Mouse (Mus musculus) lung, postnatal 0 days (tissue): Measurements from ENCODE around the gene Bach2. TPM values are rescaled to one million over a fixed set of nuclear protein-coding genes. Genes with fewer than 3 reads are reported as not detected.

Experiments
- ATAC-seq: fragments of 200-750 bp; cut with Nextera tagmentation; 2 replicates; pipeline ENCODE4 v1.8.0; 2017; ENCODE audit warnings: moderate library complexity
- DNase-seq: peaks from one replicate; pipeline ENCODE4 v3.0.0-alpha.2; 2016; ENCODE audit warnings: low spot score
- H3K27ac ChIP-seq: fragments of 300-500 bp; sonication (generic); 2 replicates; pipeline ENCODE4 v1.5.1; 2014; ENCODE audit warnings: antibody characterized with exemption, mild to moderate bottlenecking, low read length, mixed read lengths
- H3K27me3 ChIP-seq: fragments of 300-500 bp; sonication (generic); replicated peaks from 2 replicates; pipeline ENCODE4 v1.6.1; 2014; ENCODE audit warnings: low read length, mixed read lengths; ENCODE audit not compliant: insufficient read depth
- H3K36me3 ChIP-seq: fragments of 300-500 bp; sonication (generic); 2 replicates; pipeline ENCODE4 v1.6.1; 2014; ENCODE audit warnings: low read length, mixed read lengths; ENCODE audit not compliant: insufficient read depth
- H3K4me1 ChIP-seq: fragments of 300-500 bp; sonication (generic); 2 replicates; pipeline ENCODE4 v1.6.1; 2014; ENCODE audit warnings: antibody characterized with exemption, low read depth, low read length, mixed read lengths; ENCODE audit not compliant: insufficient read depth
- H3K4me2 ChIP-seq: fragments of 300-500 bp; sonication (generic); replicated peaks from 2 replicates; pipeline ENCODE4 v1.6.1; 2014; ENCODE audit warnings: low read depth, mild to moderate bottlenecking, low read length, moderate library complexity, mixed read lengths
- H3K4me3 ChIP-seq: fragments of 300-500 bp; sonication (generic); 2 replicates; pipeline ENCODE4 v1.5.1; 2014; ENCODE audit warnings: low read depth, low read length
- H3K9ac ChIP-seq: fragments of 300-500 bp; sonication (generic); replicated peaks from 2 replicates; pipeline ENCODE4 v1.6.1; 2014; ENCODE audit warnings: low read depth, mild to moderate bottlenecking
- H3K9me3 ChIP-seq: fragments of 300-500 bp; sonication (generic); 2 replicates; pipeline ENCODE4 v1.6.1; 2016; ENCODE audit warnings: low read length, mixed read lengths
- CTCF ChIP-seq: IDR thresholded peaks from 2 replicates; pipeline ENCODE4 v1.5.1; 2016; ENCODE audit warnings: antibody characterized with exemption, mild to moderate bottlenecking
- EP300 ChIP-seq: IDR thresholded peaks from 2 replicates; pipeline ENCODE4 v1.6.1; 2016; ENCODE audit warnings: antibody characterized with exemption, mild to moderate bottlenecking, control low read depth
- WGBS: fragments of 180-500 bp; shearing (Covaris S2); extraction: QIAGEN DNeasy Blood & Tissue Kit; methylation state at CpG from one replicate; pipeline ENCODE4 v1.1.7; 2014; 5-methylcytosine and 5-hydroxymethylcytosine counted together
- polyA plus RNA-seq: library from polyadenylated mRNA; unstranded; fragments of >200 nt; fragmentation: Nextera tagmentation; extraction: Ambion mirVana; gene quantifications from 2 replicates; pipeline ENCODE4 v1.2.1, GENCODE M21; 2015

Gene Bach2
- 8.7 and 8.8 TPM in 2 replicates for polyA plus RNA-seq

DNA sequence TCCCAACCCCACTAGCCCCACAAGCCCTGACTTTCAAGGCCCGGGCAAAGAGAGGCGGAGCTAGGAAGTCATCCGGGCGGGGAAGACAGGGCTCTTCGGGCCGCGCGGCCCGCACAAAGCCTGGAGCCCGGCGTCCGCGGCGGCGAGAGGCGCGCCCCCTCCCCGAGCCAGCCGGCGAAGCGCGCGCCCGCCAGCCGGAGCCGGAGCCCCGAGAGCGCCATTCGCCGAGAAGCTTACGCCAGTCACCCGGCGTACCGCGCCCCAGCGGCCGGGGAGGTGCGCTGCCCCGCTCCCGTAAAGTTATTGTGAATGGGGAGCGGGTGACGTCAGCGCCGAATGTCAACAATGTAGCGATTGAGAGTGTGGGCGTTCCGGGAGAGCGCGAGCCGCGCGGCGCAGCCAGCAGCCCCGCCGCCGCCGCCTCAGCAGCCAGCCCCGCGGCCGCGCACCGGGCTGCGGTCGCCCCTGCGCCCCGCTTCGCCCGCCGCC is at the start of gene Bach2:
TSS of gene Bach2 (plus strand) at position 439 of the 489 bp plus-strand sequence.
- Histone ChIP-seq H3K27me3 (no peaks in the 10 kb centered on the region), H3K36me3 (no peaks in the 10 kb centered on the region), H3K9ac (peak within 1 kb of the TSS; percentile 94), H3K27ac (peak within 1 kb of the TSS; percentile 99), H3K9me3 (no peaks in the 10 kb centered on the region), H3K4me3 (peak within 1 kb of the TSS; percentile 94), H3K4me2 (peak within 1 kb of the TSS; percentile 95), H3K4me1 (peaks cover 9% of the 10 kb centered on the region; the same call in 1 of the 2 replicates)
- peak; percentile 86 for ATAC-seq
- WGBS: 2% methylated on average over 40 of the region's 69 CpGs
- peak; percentile 97 for DNase-seq
- TF ChIP-seq CTCF: peak; percentile 52
- no peak for TF ChIP-seq EP300

DNA sequence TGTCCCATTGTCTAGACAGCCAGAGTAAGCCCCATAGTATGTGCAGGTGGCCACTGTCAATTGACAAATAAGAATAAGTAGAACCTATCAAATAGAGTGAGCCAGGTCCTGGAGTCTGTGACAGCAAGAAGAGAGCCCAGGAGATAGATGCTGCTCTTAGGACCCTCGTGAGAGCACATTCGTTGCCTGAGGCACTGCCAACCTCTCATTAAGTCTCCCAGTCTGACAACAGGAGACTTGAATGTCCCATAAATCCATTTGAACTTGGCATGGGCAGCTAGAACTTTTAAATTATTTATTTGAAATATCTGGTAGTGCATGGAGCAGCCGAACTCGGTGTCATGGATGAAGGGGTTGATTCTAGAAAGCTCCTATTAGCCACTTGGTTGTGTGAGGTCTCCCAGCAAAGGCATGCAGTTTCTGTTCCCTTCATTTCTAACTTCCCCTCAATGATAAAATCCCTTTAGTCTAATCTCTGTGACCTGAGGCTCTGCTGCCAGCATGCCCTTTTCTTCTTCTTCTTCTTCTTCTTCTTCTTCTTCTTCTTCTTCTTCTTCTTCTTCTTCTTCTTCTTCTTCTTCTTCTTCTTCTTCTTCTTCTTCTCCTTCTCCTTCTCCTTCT is 49.1 kb upstream of the Bach2 start:
- ATAC-seq (no peak), DNase-seq (no peak)
- Histone ChIP-seq H3K4me3 (no peak overlapping the region), H3K4me1 (no peaks in the 10 kb centered on the region), H3K27ac (no peak overlapping the region), H3K36me3 (no peaks in the 10 kb centered on the region), H3K9ac (no peak overlapping the region), H3K9me3 (no peaks in the 10 kb centered on the region), H3K27me3 (no peaks in the 10 kb centered on the region), H3K4me2 (no peak overlapping the region)
- TF ChIP-seq EP300 (no peak), CTCF (no peak)
- 75% methylated on average over 4 of the region's 4 CpGs for WGBS

DNA sequence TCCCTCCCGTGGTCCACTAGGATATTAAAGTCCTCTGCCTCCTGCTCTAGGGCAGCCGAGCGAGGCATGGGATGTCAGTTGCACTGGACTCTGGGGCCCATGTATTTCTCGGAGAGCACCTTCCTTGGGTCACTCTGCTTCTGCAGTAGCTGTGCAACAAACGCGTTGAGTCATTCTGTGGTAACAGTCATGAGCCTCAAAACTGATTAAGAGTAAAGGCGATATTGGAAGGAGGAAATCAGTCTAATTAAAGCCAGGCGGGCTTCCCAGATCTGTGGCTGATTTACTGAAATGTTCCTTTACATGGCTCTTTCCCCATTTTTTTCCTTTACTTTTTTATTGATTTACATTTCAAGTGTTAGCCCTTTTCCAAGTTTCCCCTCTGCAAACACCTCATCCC is 48.1 kb upstream of the Bach2 start:
- DNase-seq: no peak
- no peak for ATAC-seq
- Histone ChIP-seq H3K4me2 (no peak overlapping the region), H3K4me3 (no peak overlapping the region), H3K27me3 (no peaks in the 10 kb centered on the region), H3K27ac (no peak overlapping the region), H3K9ac (no peak overlapping the region), H3K4me1 (no peaks in the 10 kb centered on the region), H3K9me3 (no peaks in the 10 kb centered on the region), H3K36me3 (no peaks in the 10 kb centered on the region)
- 83% methylated on average over 8 of the region's 8 CpGs for WGBS
- no peak for TF ChIP-seq EP300
- no peak for TF ChIP-seq CTCF

DNA sequence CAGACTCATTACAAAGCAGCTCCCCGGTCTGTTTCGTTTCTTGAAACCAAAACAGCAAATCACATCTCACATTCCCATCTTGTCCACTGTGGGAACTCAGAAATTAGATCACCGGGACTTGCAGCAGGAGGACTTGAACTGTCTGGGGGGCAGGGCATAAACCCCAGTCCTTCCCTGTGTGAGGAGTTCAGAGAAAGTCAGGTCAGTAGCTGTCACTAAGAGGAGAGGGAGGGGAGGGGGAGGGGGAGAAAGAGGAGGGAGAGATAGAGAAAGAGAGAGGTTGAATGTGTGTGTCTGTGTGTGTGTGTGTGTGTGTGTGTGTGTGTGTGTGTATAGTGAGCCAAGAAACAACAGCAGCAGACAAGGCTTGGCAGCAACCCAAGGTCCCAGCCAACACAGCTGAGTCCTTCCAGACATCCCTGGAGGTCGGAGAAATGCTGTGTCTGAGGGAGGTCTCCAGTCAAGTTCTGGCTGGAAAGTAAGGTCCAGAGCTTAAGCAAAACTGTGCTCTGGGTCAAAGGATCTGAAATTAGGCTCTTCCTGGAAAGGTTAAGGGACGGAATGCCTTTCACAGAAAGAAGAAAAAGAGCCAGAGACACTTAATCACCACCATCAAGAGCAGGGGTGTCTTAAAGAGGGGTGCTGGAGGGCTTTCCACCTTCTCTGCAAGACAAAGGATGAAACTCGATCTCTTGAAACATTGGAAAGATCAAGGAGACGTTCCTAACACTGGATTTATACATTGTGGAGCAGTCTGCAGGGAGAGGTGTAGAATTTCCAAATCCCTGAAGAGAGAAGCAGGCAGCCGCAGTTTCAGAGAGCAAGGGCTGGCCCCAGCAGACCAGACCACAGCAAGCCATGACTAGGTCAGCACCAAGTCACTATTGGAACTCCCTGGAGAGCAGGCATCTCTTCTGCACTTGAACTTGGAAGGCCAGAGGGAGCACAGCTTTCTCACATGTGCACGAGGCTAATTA is 42.4 kb upstream of the Bach2 start:
- DNase-seq: peak; percentile 81
- Histone ChIP-seq H3K4me3 (no peak overlapping the region), H3K36me3 (no peaks in the 10 kb centered on the region), H3K27ac (peak overlapping the region; percentile 60), H3K9ac (no peak overlapping the region), H3K4me1 (peaks cover 4% of the 10 kb centered on the region; the same call in 1 of the 2 replicates), H3K27me3 (no peaks in the 10 kb centered on the region), H3K4me2 (0 out of 2 replicates have a peak overlapping the region, but pooled peaks have one; percentile 5), H3K9me3 (no peaks in the 10 kb centered on the region)
- no peak for TF ChIP-seq CTCF
- no peak for TF ChIP-seq EP300
- 24% methylated on average over 9 of the region's 9 CpGs for WGBS
- ATAC-seq: peak; percentile 85

DNA sequence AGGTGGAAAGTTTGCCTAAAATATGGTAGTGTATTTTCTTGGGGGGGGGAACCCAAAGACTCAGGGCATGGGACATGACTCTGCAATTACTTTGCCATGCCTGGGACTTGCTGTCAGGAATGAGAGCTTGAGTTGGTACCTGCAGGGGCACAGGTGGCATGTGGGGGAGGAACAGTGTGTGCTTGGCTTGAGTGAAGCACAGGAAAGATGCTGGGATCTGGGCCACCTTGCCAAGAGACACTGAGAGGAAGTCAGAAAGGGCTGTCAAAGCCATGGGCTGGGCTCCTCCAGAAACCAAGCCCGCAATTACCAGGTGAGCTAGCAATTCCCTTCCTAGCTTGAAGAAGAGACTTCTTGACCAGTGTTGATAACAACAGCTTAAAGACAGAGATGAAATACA is 40.6 kb upstream of the Bach2 start:
- ATAC-seq (no peak), DNase-seq (no peak)
- H3K27ac ChIP-seq: no peak overlapping the region
- no peak overlapping the region for H3K9ac ChIP-seq
- no peaks in the 10 kb centered on the region for H3K27me3 ChIP-seq
- no peak for TF ChIP-seq EP300
- TF ChIP-seq CTCF: no peak
- 85% methylated on average over 1 of the region's 1 CpGs for WGBS
- H3K4me1 ChIP-seq: peaks cover 4% of the 10 kb centered on the region; the same call in 1 of the 2 replicates
- no peaks in the 10 kb centered on the region for H3K36me3 ChIP-seq
- H3K4me3 ChIP-seq: no peak overlapping the region
- H3K9me3 ChIP-seq: no peaks in the 10 kb centered on the region
- H3K4me2 ChIP-seq: no peak overlapping the region

DNA sequence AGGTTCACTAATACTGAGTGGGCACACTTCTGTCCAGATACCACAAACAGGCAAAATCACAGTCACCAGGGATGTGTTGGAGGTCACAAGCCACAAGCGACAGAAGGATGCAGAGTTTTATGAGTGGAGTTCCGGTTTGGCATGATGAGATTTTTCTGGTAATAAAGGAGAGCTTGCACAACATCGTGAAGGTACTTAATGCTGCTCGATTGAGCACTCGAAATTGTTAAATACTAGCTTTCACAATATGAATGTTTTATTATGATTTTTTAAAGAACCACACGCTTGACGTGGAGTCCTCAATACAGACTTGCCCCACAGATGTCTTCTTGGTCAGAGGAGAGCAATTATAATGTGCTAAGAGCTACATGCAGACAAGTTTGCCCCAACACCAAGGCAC is 40.0 kb upstream of the Bach2 start:
- Histone ChIP-seq H3K27ac (peak overlapping the region; percentile 54), H3K4me3 (no peak overlapping the region), H3K9me3 (no peaks in the 10 kb centered on the region), H3K36me3 (no peaks in the 10 kb centered on the region), H3K27me3 (no peaks in the 10 kb centered on the region), H3K4me2 (no peak overlapping the region), H3K9ac (no peak overlapping the region), H3K4me1 (peaks cover 4% of the 10 kb centered on the region; the same call in 1 of the 2 replicates)
- DNase-seq: peak; percentile 74
- TF ChIP-seq CTCF: no peak
- TF ChIP-seq EP300: peak; percentile 69
- WGBS: 44% methylated on average over 7 of the region's 7 CpGs
- peak; percentile 41 for ATAC-seq
